Mouse (Mus musculus) neutrophil, adult 65 days (primary cell): ENCODE results near the gene Mthfr. TPM values are rescaled to one million over a fixed set of nuclear protein-coding genes. Genes with fewer than 3 reads are reported as not detected.

Experiments
- total RNA-seq: library from RNA; stranded (reverse); gene quantifications from 2 replicates; pipeline ENCODE4 v1.2.4, GENCODE M21; 2023

The Mthfr gene
- 10.2 and 10.7 TPM in 2 replicates for total RNA-seq

DNA sequence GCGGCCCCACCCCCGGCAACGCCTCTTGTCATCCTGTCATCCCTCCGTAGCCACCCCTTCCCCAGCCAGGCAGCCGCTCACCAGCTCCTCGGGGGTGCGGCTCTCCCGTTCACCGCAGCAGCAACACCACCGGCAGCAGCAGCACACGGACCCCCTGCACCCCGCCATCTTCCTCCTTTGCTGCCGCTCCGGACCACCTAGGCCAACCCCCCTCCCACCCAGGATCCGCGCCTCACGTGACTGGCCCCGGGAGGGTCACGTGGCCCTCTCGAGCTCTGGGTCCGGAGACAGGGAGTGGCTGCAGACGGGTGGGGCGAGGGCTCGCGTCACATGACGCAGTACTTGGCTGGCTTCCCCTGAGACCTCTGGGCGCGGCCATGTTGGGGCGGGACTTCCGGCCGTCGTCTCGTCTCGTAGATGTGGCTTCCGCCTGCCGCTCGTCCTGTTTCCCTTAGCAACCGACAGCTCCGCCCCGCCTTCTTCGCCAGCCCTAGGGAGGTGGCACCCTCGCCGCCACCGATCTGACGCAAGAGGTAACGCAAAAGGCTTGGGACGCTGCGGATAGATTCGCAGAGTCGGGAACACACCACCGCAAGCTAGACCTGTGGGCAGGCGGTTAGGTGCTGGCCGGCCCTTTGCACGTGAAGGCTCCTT is at the start of gene Mthfr, which contains the start of gene Clcn6:
TSS of gene Mthfr (plus strand) at position 478 of the 654 bp plus-strand sequence.
TSS of gene Clcn6 (minus strand) at position 222 of the 654 bp plus-strand sequence.

DNA sequence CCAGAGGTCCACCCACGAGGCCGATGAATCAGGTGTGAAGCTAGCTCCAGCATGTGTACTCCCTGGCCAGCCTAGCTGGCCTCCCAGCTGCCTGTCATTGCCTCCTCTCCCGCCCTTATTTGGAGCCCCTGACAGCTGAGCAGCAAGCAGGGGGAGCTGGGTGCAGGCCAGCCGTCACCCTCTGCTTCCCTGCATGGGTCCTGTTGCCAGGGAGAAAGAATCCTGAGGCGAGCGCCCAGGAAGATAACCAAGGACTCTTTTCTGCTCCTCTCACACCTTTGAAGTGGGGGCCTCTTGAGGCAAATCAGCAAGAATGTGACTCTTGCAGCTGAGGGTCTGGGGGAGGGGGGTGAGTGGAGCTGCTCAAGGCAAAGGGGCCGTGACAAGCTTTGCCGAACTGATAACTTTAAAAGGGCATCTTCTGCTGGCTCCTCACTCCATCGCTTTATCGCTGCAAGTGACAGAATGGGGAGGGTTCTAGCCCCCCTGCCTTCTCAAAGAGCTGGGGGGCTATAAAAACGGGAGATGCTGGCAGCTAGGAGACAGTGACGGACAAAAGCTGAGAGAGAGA is 38.6 kb upstream of the Mthfr start, which contains the start of gene Nppa:
TSS of gene Nppa (plus strand) at position 521 of the 571 bp plus-strand sequence.

GRCm38 (mm10) chr4:148087907-148088527 is 49.1 kb downstream of the Mthfr start, which contains the start of gene Agtrap:
TSS of gene Agtrap (minus strand) at chr4:148088031.

Other genes with a start within 250 kb of the Mthfr start
- gene Zfp984, start 229.3 kb upstream of the Mthfr start, total RNA-seq = 7.7 and 8.7 TPM in 2 replicates
- 1.6 and 2.9 TPM in 2 replicates for gene Zfp933, start 190.7 kb upstream of the Mthfr start, total RNA-seq
- 25.1 and 38.1 TPM in 2 replicates for gene Miip, start 170.3 kb upstream of the Mthfr start, total RNA-seq
- 3.2 and 4.5 TPM in 2 replicates for gene Fv1, start 170.1 kb upstream of the Mthfr start, total RNA-seq
- gene Mfn2, start 134.4 kb upstream of the Mthfr start, total RNA-seq = 67.5 and 70.7 TPM in 2 replicates
- gene Plod1, start 102.3 kb upstream of the Mthfr start, total RNA-seq = 19.2 and 20.5 TPM in 2 replicates
- gene 2510039O18Rik, start 98.2 kb upstream of the Mthfr start, total RNA-seq = 54.9 and 75.9 TPM in 2 replicates
- not detected in 2 replicates for gene Nppb, start 53.3 kb upstream of the Mthfr start, total RNA-seq
- gene Nppa, start 38.4 kb upstream of the Mthfr start, total RNA-seq = not detected in 2 replicates
- gene Clcn6, start 256 bp upstream of the Mthfr start, total RNA-seq = 13.2 and 21.3 TPM in 2 replicates
- 72.4 and 83.5 TPM in 2 replicates for gene Agtrap, start 49.0 kb downstream of the Mthfr start, total RNA-seq
- 5.2 and 10.6 TPM in 2 replicates for gene Mad2l2, start 91.3 kb downstream of the Mthfr start, total RNA-seq
- gene Draxin, start 91.6 kb downstream of the Mthfr start, total RNA-seq = not detected in 2 replicates
- gene Fbxo6, start 113.1 kb downstream of the Mthfr start, total RNA-seq = 13.5 and 15.8 TPM in 2 replicates
- not detected in 2 replicates for gene Fbxo44, start 121.4 kb downstream of the Mthfr start, total RNA-seq
- not detected in 2 replicates for gene Fbxo2, start 121.5 kb downstream of the Mthfr start, total RNA-seq
- not detected in 2 replicates for gene Disp3, start 248.9 kb downstream of the Mthfr start, total RNA-seq